Mouse (Mus musculus): ENCODE measurements around the gene Slc17a5.

Gene Slc17a5

GRCm38 (mm10) chr9:78587914-78588313, at the start of gene Slc17a5:
Gene Slc17a5 (minus strand): TSS chr9:78588041.
- peak; percentile 94 to 95 for DNase-seq

GRCm38 (mm10) chr9:78633976-78634375, 46.1 kb upstream of the Slc17a5 start:
- DNase-seq, result no peak

GRCm38 (mm10) chr9:78631755-78632434, 44.1 kb upstream of the Slc17a5 start:
- DNase-seq, result no peak

GRCm38 (mm10) chr9:78629991-78630390, 42.1 kb upstream of the Slc17a5 start:
- DNase-seq, result peak in 1 of 2 experiments; percentile 19

- no peak for DNase-seq
These were observed 35.5 kb upstream of the Slc17a5 start for GRCm38 (mm10) chr9:78623301-78623747.

GRCm38 (mm10) chr9:78619285-78619684, 31.4 kb upstream of the Slc17a5 start:
- no peak for DNase-seq

- peak; percentile 20 to 24 for DNase-seq
These were observed 27.7 kb upstream of the Slc17a5 start, which contains the start of gene Cd109 for GRCm38 (mm10) chr9:78615401-78616021. Gene Cd109 (plus strand): TSS chr9:78615546.

- DNase-seq, result peak; percentile 35 to 48
These were observed 26.4 kb upstream of the Slc17a5 start for GRCm38 (mm10) chr9:78614201-78614600.

GRCm38 (mm10) chr9:78601046-78601730, 13.3 kb upstream of the Slc17a5 start:
- DNase-seq, result peak; percentile 27 to 53

- no peak for DNase-seq
These were observed 12.1 kb upstream of the Slc17a5 start for GRCm38 (mm10) chr9:78599927-78600326.

- peak; percentile 66 to 69 for DNase-seq
These were observed 9.0 kb upstream of the Slc17a5 start for GRCm38 (mm10) chr9:78596834-78597233.

- DNase-seq, result no peak
These were observed 8.1 kb upstream of the Slc17a5 start for GRCm38 (mm10) chr9:78595769-78596555.

GRCm38 (mm10) chr9:78595257-78595656, 7.4 kb upstream of the Slc17a5 start:
- DNase-seq, result no peak

- DNase-seq, result no peak
These were observed 2.6 kb upstream of the Slc17a5 start for GRCm38 (mm10) chr9:78590471-78590870.

- DNase-seq, result peak in 1 of 2 experiments; percentile 12
These were observed 681 bp upstream of the Slc17a5 start for GRCm38 (mm10) chr9:78588411-78589033.

- peak in 1 of 2 experiments; percentile 56 for DNase-seq
These were observed 490 bp downstream of the Slc17a5 start for GRCm38 (mm10) chr9:78587218-78587883.

GRCm38 (mm10) chr9:78579644-78580396, 8.0 kb downstream of the Slc17a5 start:
- DNase-seq, result no peak

- no peak for DNase-seq
These were observed 9.0 kb downstream of the Slc17a5 start for GRCm38 (mm10) chr9:78578824-78579223.

GRCm38 (mm10) chr9:78576466-78576865, 11.4 kb downstream of the Slc17a5 start:
- DNase-seq, result no peak

- DNase-seq, result no peak
These were observed 17.9 kb downstream of the Slc17a5 start for GRCm38 (mm10) chr9:78569934-78570333.

- no peak for DNase-seq
These were observed 28.4 kb downstream of the Slc17a5 start for GRCm38 (mm10) chr9:78559479-78559878.
